ENCODE assay signal across 9 mouse cellular contexts in genomic region chr17:71254736-71255135, GRCm38 (mm10). TPM values are rescaled to one million over a fixed set of nuclear protein-coding genes. Genes with fewer than 3 reads are reported as not detected.
DNase-seq lines count a peak whose midpoint lies in the region; ATAC-seq and TF ChIP-seq lines count a peak whose summit lies in the region.
"Had no signal": no experiment of that assay in that cellular context is flagged by ENCODE, and none has a peak within 500 bp of the region (broad histone marks: within the 10 kb centered on the region; RNA-seq: fewer than 3 reads in every experiment).

No protein-coding gene starts in this region.

- no peak overlapping the region for H3K4me3 ChIP-seq in kidney, embryonic 14.5 days (ENCODE audit: low read length)
- no peak overlapping the region for H3K4me3 ChIP-seq in liver, embryonic 14.5 days (ENCODE audit: insufficient read depth in 1 of 2, low read depth in 2 of 2, low read length in 2 of 2)
- H3K4me3 ChIP-seq: myocyte had no signal

- TF ChIP-seq POLR2A in brain, embryonic 14.5 days (IDR thresholded peaks at IDR 0.05; ENCODE audit: borderline replicate concordance, extremely low read depth, insufficient read depth, insufficient read length, poor library complexity, severe bottlenecking), result no peak

- H3K36me3 ChIP-seq in kidney, embryonic 14.5 days (ENCODE audit: control insufficient read depth, insufficient read depth, low read length), result peaks cover 17% of the 10 kb centered on the region
- H3K36me3 ChIP-seq in liver, embryonic 14.5 days (replicated peaks; ENCODE audit: control insufficient read depth, insufficient read depth, low read depth), result peaks cover 53% of the 10 kb centered on the region

- 49% methylated on average over 6 of the region's 6 CpGs for WGBS in kidney, embryonic 14.5 days
- 34% methylated on average over 6 of the region's 6 CpGs for WGBS in liver, embryonic 14.5 days (ENCODE audit: insufficient replicate concordance)

- H3K4me1 ChIP-seq in kidney, embryonic 14.5 days (ENCODE audit: control insufficient read depth, insufficient read depth, low read length), result peaks cover 27% of the 10 kb centered on the region; the same call in 1 of the 2 replicates
- peaks cover 39 to 66% of the 10 kb centered on the region in 2 experiments for H3K4me1 ChIP-seq in liver, embryonic 14.5 days (replicated peaks; ENCODE audit: control insufficient read depth in 2 of 2, insufficient read depth in 2 of 2, low read length in 1 of 2)

- no peaks in the 10 kb centered on the region for H3K9me3 ChIP-seq in kidney, embryonic 14.5 days (ENCODE audit: control insufficient read depth, low read length)
- H3K9me3 ChIP-seq in liver, embryonic 14.5 days (ENCODE audit: control insufficient read depth, low read length), result no peaks in the 10 kb centered on the region

- peak; percentile 56; the same call in 1 of the 2 replicates for TF ChIP-seq CTCF in brain, embryonic 14.5 days (IDR thresholded peaks at IDR 0.05; ENCODE audit: borderline replicate concordance, extremely low read depth, insufficient read depth, insufficient read length)
- peak; percentile 82 for TF ChIP-seq CTCF in liver, embryonic 14.5 days (IDR thresholded peaks at IDR 0.05; ENCODE audit: low read depth)

- no peak for TF ChIP-seq EP300 in liver, embryonic 14.5 days (IDR thresholded peaks at IDR 0.05; ENCODE audit: low read depth)

- no peak overlapping the region for H3K9ac ChIP-seq in kidney, embryonic 14.5 days (ENCODE audit: low read depth, low read length)
- no peak overlapping the region for H3K9ac ChIP-seq in liver, embryonic 14.5 days (replicated peaks)

- H3K27ac ChIP-seq in kidney, embryonic 14.5 days (ENCODE audit: low read depth, low read length), result no peak overlapping the region; the same call in 1 of the 2 replicates
- no peak overlapping the region; the same call in 1 of the 2 replicates for H3K27ac ChIP-seq in liver, embryonic 14.5 days

- H3K4me2 ChIP-seq in kidney, embryonic 14.5 days (replicated peaks; ENCODE audit: low read depth, low read length), result no peak overlapping the region
- H3K4me2 ChIP-seq in liver, embryonic 14.5 days (ENCODE audit: low read depth), result no peak overlapping the region

- ATAC-seq in kidney, embryonic 14.5 days (ENCODE audit: low FRiP score, low TSS enrichment), result no peak
- peak; percentile 7; the same call in 1 of the 2 replicates for ATAC-seq in liver, embryonic 14.5 days (ENCODE audit: insufficient read depth)

- H3K27me3 ChIP-seq in kidney, embryonic 14.5 days (ENCODE audit: control insufficient read depth, insufficient read depth, low read length), result no peaks in the 10 kb centered on the region
- H3K27me3 ChIP-seq in liver, embryonic 14.5 days (ENCODE audit: control insufficient read depth, insufficient read depth, low read length), result no peaks in the 10 kb centered on the region

- peak; percentile 31 for DNase-seq in adrenal gland, adult 2 months
- no peak for DNase-seq in adrenal gland, adult 8-10 months
- DNase-seq in kidney, postnatal 4 days, result peak; percentile 58 to 65
- peak; percentile 19 for DNase-seq in brain, embryonic 14.5 days (ENCODE audit: low read depth)
- DNase-seq in liver, embryonic 14.5 days (ENCODE audit: low read depth in 3 of 3, low spot score in 3 of 3), result no peak
- no peak for DNase-seq in urinary bladder, postnatal 14 days (ENCODE audit: low spot score)
- no peak for DNase-seq in yolk sac, embryonic 10.5 days (ENCODE audit: low spot score)

RNA-seq across cellular contexts. Expression of gene Emilin2, which starts 57.0 kb away (rescaled TPM):
- 1 to 10 TPM; 6.6 to 10.0 TPM for total RNA-seq in adrenal gland, adult 2 months (2021)
- 7.3 and 8.2 TPM in 2 replicates for polyA plus RNA-seq in adrenal gland, adult 2 months (2012; rRNA removed)
- total RNA-seq in adrenal gland, adult 8-10 months (2022), result 1 to 10 TPM; 4.1 to 8.7 (median 5.4) TPM
- polyA plus RNA-seq in kidney, embryonic 14.5 days (2014; fragmentation: Nextera tagmentation; extraction: Ambion mirVana), result 2.0 and 2.7 TPM in 2 replicates
- polyA plus RNA-seq in brain, embryonic 14.5 days (2012; rRNA removed), result 1.8 and 2.0 TPM in 2 replicates
- 13.2 and 17.3 TPM in 2 replicates for polyA plus RNA-seq in liver, embryonic 14.5 days (2012; rRNA removed)
- polyA plus RNA-seq in liver, embryonic 14.5 days (2014; fragmentation: Nextera tagmentation; extraction: Ambion mirVana), result 24.1 and 27.5 TPM in 2 replicates

Comparison
In these comparisons a context has a peak if more than half of its experiments do, and no peak if none do; other contexts are left out.
1. DNase-seq: peak in adrenal gland, adult 2 months (single experiment), kidney, postnatal 4 days (2 of 2) and brain, embryonic 14.5 days (single experiment); none in adrenal gland, adult 8-10 months (single experiment), liver, embryonic 14.5 days (0 of 3), urinary bladder, postnatal 14 days (single experiment) and yolk sac, embryonic 10.5 days (single experiment).